Comparison of ENCODE assay signal across 28 mouse cellular contexts in the genomic region with DNA sequence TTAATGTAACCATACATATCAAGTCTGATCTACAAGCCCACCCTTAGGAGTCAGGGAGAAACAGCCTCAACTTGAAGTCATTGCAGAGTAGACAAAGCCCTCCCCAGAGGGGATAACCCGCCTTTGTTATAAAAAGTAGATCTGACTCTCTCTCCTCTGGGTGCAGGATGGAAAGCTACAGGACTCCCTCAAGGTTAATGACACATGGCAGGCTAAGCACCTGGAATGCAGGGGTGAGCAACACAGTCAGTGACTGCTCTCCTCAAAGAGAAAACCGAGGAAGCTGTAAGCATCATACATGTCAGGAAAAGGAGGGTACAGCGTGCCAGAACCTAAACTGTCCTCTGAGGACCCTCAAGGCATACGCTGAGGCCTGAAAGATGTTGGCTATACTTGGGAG.
DNase-seq lines count a peak whose midpoint lies in the region; ATAC-seq and TF ChIP-seq lines count a peak whose summit lies in the region.
"Had no signal": no experiment of that assay in that cellular context is flagged by ENCODE, and none has a peak within 500 bp of the region (broad histone marks: within the 10 kb centered on the region; RNA-seq: fewer than 3 reads in every experiment).

No protein-coding gene starts in this region.

- WGBS in hindbrain, embryonic 10.5 days = 87% methylated on average over 4 of the region's 4 CpGs
- 74% methylated on average over 4 of the region's 4 CpGs for WGBS in hindbrain, embryonic 14.5 days
- 57% methylated on average over 4 of the region's 4 CpGs for WGBS in kidney, embryonic 14.5 days
- 78% methylated on average over 4 of the region's 4 CpGs for WGBS in neural tube, embryonic 14.5 days

- H3K4me3 ChIP-seq in hindbrain, embryonic 10.5 days = no peak overlapping the region
- H3K4me3 ChIP-seq in hindbrain, embryonic 14.5 days (replicated peaks; ENCODE audit: low read length) = no peak overlapping the region
- H3K4me3 ChIP-seq in kidney, embryonic 14.5 days (ENCODE audit: low read length) = no peak overlapping the region
- peak overlapping the region; percentile 37; the same call in 1 of the 2 replicates for H3K4me3 ChIP-seq in testis, adult 2 months (ENCODE audit: control insufficient read depth, low read depth, low read length)
- no peak overlapping the region for H3K4me3 ChIP-seq in neural tube, embryonic 14.5 days (ENCODE audit: low read depth, low read length)
- H3K4me3 ChIP-seq: erythroblast, embryonic 14.5 days; forebrain, embryonic 13.5 days; heart, embryonic 10.5 days; heart, embryonic 15.5 days; hindbrain, embryonic 15.5 days; layer of hippocampus, adult 2 months; left cerebral cortex, adult 2 months; limb, embryonic 12.5 days; liver, embryonic 15.5 days had no signal

- H3K36me3 ChIP-seq in hindbrain, embryonic 10.5 days = no peaks in the 10 kb centered on the region
- no peaks in the 10 kb centered on the region for H3K36me3 ChIP-seq in hindbrain, embryonic 14.5 days (replicated peaks; ENCODE audit: control insufficient read depth, insufficient read depth)
- H3K36me3 ChIP-seq in kidney, embryonic 14.5 days (ENCODE audit: control insufficient read depth, insufficient read depth, low read length) = no peaks in the 10 kb centered on the region
- no peaks in the 10 kb centered on the region for H3K36me3 ChIP-seq in testis, adult 2 months (ENCODE audit: control insufficient read depth, insufficient read depth, low read length)
- H3K36me3 ChIP-seq in neural tube, embryonic 14.5 days (ENCODE audit: control insufficient read depth, insufficient read depth, low read length) = no peaks in the 10 kb centered on the region
- H3K36me3 ChIP-seq: heart, embryonic 10.5 days; heart, embryonic 15.5 days; hindbrain, embryonic 15.5 days; limb, embryonic 12.5 days; liver, embryonic 15.5 days had no signal

- peak overlapping the region; percentile 41; the same call in 1 of the 2 replicates for H3K27ac ChIP-seq in hindbrain, embryonic 10.5 days
- H3K27ac ChIP-seq in hindbrain, embryonic 14.5 days = no peak overlapping the region
- no peak overlapping the region for H3K27ac ChIP-seq in kidney, embryonic 14.5 days (ENCODE audit: low read depth, low read length)
- no peak overlapping the region for H3K27ac ChIP-seq in testis, adult 2 months (ENCODE audit: control insufficient read depth, insufficient read depth, low read depth, low read length)
- H3K27ac ChIP-seq in neural tube, embryonic 14.5 days (ENCODE audit: low read depth, low read length) = 0 out of 2 replicates have a peak overlapping the region, but pooled peaks have one; percentile 22
- H3K27ac ChIP-seq: forebrain, embryonic 13.5 days; heart, embryonic 10.5 days; heart, embryonic 15.5 days; hindbrain, embryonic 15.5 days; layer of hippocampus, adult 2 months; left cerebral cortex, adult 2 months; limb, embryonic 12.5 days; liver, embryonic 15.5 days; stomach, postnatal 0 days had no signal

- peaks cover 40% of the 10 kb centered on the region for H3K4me1 ChIP-seq in hindbrain, embryonic 10.5 days (replicated peaks)
- peaks cover 9% of the 10 kb centered on the region for H3K4me1 ChIP-seq in hindbrain, embryonic 14.5 days (replicated peaks; ENCODE audit: control insufficient read depth, insufficient read depth, low read length)
- H3K4me1 ChIP-seq in kidney, embryonic 14.5 days (ENCODE audit: control insufficient read depth, insufficient read depth, low read length) = peaks cover 7% of the 10 kb centered on the region; the same call in 1 of the 2 replicates
- no peaks in the 10 kb centered on the region for H3K4me1 ChIP-seq in testis, adult 2 months (ENCODE audit: control insufficient read depth, insufficient read depth, low read length)
- H3K4me1 ChIP-seq in neural tube, embryonic 14.5 days (ENCODE audit: control insufficient read depth, insufficient read depth, low read length) = 0 out of 2 replicates have a peak, but pooled peaks cover 7% of the 10 kb centered on the region
- H3K4me1 ChIP-seq: heart, embryonic 15.5 days; liver, embryonic 15.5 days had no signal

- peaks cover 6% of the 10 kb centered on the region; the same call in 1 of the 2 replicates for H3K9me3 ChIP-seq in hindbrain, embryonic 10.5 days
- H3K9me3 ChIP-seq in hindbrain, embryonic 14.5 days (ENCODE audit: control insufficient read depth, low read length) = no peaks in the 10 kb centered on the region
- no peaks in the 10 kb centered on the region for H3K9me3 ChIP-seq in kidney, embryonic 14.5 days (ENCODE audit: control insufficient read depth, low read length)
- no peaks in the 10 kb centered on the region for H3K9me3 ChIP-seq in neural tube, embryonic 14.5 days (ENCODE audit: control insufficient read depth, low read length)
- H3K9me3 ChIP-seq: heart, embryonic 15.5 days; hindbrain, embryonic 15.5 days; liver, embryonic 15.5 days had no signal

- no peak for TF ChIP-seq POLR2A in testis, adult 2 months (IDR thresholded peaks at IDR 0.05; ENCODE audit: control insufficient read depth, low read depth, low read length)

- DNase-seq in hindbrain, embryonic 10.5 days (ENCODE audit: low spot score) = no peak
- DNase-seq in hindbrain, embryonic 14.5 days (ENCODE audit: low spot score) = no peak
- no peak for DNase-seq in kidney, adult 18-20 months
- DNase-seq in testis, postnatal 10 days (ENCODE audit: low spot score) = no peak
- DNase-seq in B cell, adult 2 months = no peak
- DNase-seq: adrenal gland, postnatal 25 days; cerebellum, adult 11-12 months; cerebellum, adult 9-11 months; embryo, embryonic 11 days; gastrocnemius, postnatal 14 days; heart, adult 11 months; lung, embryonic 14.5 days; lung, postnatal 14 days; right cerebral cortex, postnatal 4 days had no signal

- TF ChIP-seq CTCF in testis, adult 2 months (IDR thresholded peaks at IDR 0.05; ENCODE audit: control insufficient read depth, insufficient read depth, insufficient replicate concordance, low read depth, low read length) = no peak

- ATAC-seq in hindbrain, embryonic 14.5 days (ENCODE audit: low FRiP score) = no peak
- ATAC-seq in kidney, embryonic 14.5 days (ENCODE audit: low FRiP score, low TSS enrichment) = peak; percentile 39; the same call in 1 of the 2 replicates
- no peak for ATAC-seq in neural tube, embryonic 14.5 days (ENCODE audit: low read depth)
- ATAC-seq: forebrain, embryonic 13.5 days; inflammation-experienced regulatory T-cells, adult 6 months had no signal

- H3K9ac ChIP-seq in hindbrain, embryonic 14.5 days = no peak overlapping the region
- H3K9ac ChIP-seq in kidney, embryonic 14.5 days (ENCODE audit: low read depth, low read length) = no peak overlapping the region
- H3K9ac ChIP-seq in neural tube, embryonic 14.5 days (replicated peaks; ENCODE audit: low read depth, low read length) = no peak overlapping the region
- H3K9ac ChIP-seq: forebrain, embryonic 13.5 days; heart, embryonic 15.5 days; hindbrain, embryonic 15.5 days; limb, embryonic 12.5 days; liver, embryonic 15.5 days; lung, embryonic 14.5 days had no signal

- no peak overlapping the region for H3K4me2 ChIP-seq in hindbrain, embryonic 14.5 days (replicated peaks)
- H3K4me2 ChIP-seq in kidney, embryonic 14.5 days (replicated peaks; ENCODE audit: low read depth, low read length) = no peak overlapping the region
- no peak overlapping the region for H3K4me2 ChIP-seq in neural tube, embryonic 14.5 days (ENCODE audit: low read depth, low read length)
- H3K4me2 ChIP-seq: forebrain, embryonic 13.5 days; heart, embryonic 15.5 days; hindbrain, embryonic 15.5 days; limb, embryonic 12.5 days; liver, embryonic 15.5 days; lung, embryonic 14.5 days had no signal

- H3K27me3 ChIP-seq in hindbrain, embryonic 10.5 days (ENCODE audit: insufficient read depth, poor library complexity, severe bottlenecking) = 0 out of 2 replicates have a peak, but pooled peaks cover 5% of the 10 kb centered on the region
- no peaks in the 10 kb centered on the region for H3K27me3 ChIP-seq in hindbrain, embryonic 14.5 days (ENCODE audit: control insufficient read depth, insufficient read depth, low read length)
- no peaks in the 10 kb centered on the region for H3K27me3 ChIP-seq in kidney, embryonic 14.5 days (ENCODE audit: control insufficient read depth, insufficient read depth, low read length)
- H3K27me3 ChIP-seq in testis, adult 2 months (ENCODE audit: control insufficient read depth, insufficient read depth, low read length) = no peaks in the 10 kb centered on the region
- H3K27me3 ChIP-seq in neural tube, embryonic 14.5 days (ENCODE audit: control insufficient read depth, insufficient read depth, low read length) = no peaks in the 10 kb centered on the region
- H3K27me3 ChIP-seq: forebrain, embryonic 13.5 days; heart, embryonic 15.5 days; hindbrain, embryonic 15.5 days; limb, embryonic 12.5 days; liver, embryonic 15.5 days had no signal

Comparison
In these comparisons a context has a peak if more than half of its experiments do, and no peak if none do; other contexts are left out.
1. H3K27ac ChIP-seq: peak in hindbrain, embryonic 10.5 days (single experiment) and neural tube, embryonic 14.5 days (single experiment); none in hindbrain, embryonic 14.5 days (single experiment), kidney, embryonic 14.5 days (single experiment) and testis, adult 2 months (single experiment).